Mouse (Mus musculus) myocyte (in vitro differentiated cells): ENCODE measurements around the gene Cdt1.

Experiments used
- E2F4 ChIP-seq: IDR thresholded peaks from one replicate; pipeline ENCODE4 v1.6.1; 2011; ENCODE audit warnings: mild to moderate bottlenecking, control low read depth, moderate library complexity; ENCODE audit not compliant: insufficient read depth
- MAX ChIP-seq: IDR thresholded peaks from one replicate; pipeline ENCODE4 v1.6.1; 2011; ENCODE audit warnings: low read depth, mild to moderate bottlenecking, control low read depth
- MYOD1 ChIP-seq, 3 experiments: IDR thresholded peaks; one replicate each; pipeline ENCODE4 v1.6.1; 2011; ENCODE audit warnings: control low read depth in 2 of 3, low read depth in 2 of 3, mild to moderate bottlenecking in 2 of 3, moderate library complexity in 1 of 3; ENCODE audit not compliant: insufficient read length in 2 of 3, control insufficient read depth in 1 of 3
- MYOG ChIP-seq, 3 experiments: IDR thresholded peaks; one replicate each; pipeline ENCODE4 v1.6.1; 2011; ENCODE audit warnings: control low read depth in 2 of 3, low read depth in 2 of 3, mild to moderate bottlenecking in 2 of 3; ENCODE audit not compliant: insufficient read length in 2 of 3, control insufficient read depth in 1 of 3, insufficient read depth in 1 of 3
- POLR2A ChIP-seq: IDR thresholded peaks from one replicate; pipeline ENCODE4 v1.6.1; 2011; ENCODE audit warnings: low read depth, mild to moderate bottlenecking, control low read depth, moderate library complexity; ENCODE audit not compliant: insufficient read length
- POLR2AphosphoS2 ChIP-seq: IDR thresholded peaks from one replicate; pipeline ENCODE4 v1.6.1; 2011; ENCODE audit warnings: low read depth, control low read depth; ENCODE audit not compliant: insufficient read length
- SRF ChIP-seq: IDR thresholded peaks from one replicate; pipeline ENCODE4 v1.6.1; 2011; ENCODE audit warnings: low read depth; ENCODE audit not compliant: control insufficient read depth, insufficient read length
- TCF12 ChIP-seq: IDR thresholded peaks from one replicate; pipeline ENCODE4 v1.6.1; 2011; ENCODE audit warnings: mild to moderate bottlenecking, control low read depth; ENCODE audit not compliant: poor library complexity, insufficient read depth, severe bottlenecking
- TCF3 ChIP-seq: IDR thresholded peaks from one replicate; pipeline ENCODE4 v1.6.1; 2011; ENCODE audit warnings: low read depth, control low read depth; ENCODE audit not compliant: insufficient read length
- USF1 ChIP-seq: IDR thresholded peaks from one replicate; pipeline ENCODE4 v1.6.1; 2011; ENCODE audit warnings: low read depth, mild to moderate bottlenecking, control low read depth, moderate library complexity

DNA sequence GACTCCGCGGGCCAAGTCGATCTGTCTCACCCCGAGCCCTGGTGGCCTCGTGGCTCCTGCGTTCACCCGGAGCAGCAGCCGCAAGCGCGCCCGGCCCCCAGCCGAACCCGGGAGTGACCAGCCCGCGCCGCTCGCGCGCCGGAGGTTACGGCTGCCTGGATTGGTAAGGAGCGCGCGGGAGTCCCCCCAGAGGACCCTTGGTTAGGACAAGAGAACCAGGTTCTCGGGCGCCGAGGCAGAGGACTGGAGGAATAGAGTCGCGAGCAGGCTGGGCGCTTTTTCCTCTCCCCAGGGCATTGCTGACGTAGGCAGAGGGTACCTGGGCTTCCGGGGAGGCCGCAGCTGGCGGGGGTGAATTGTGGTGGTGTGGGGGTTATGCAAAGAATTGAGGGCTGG, 292 bp downstream of the Cdt1 start:
- TF ChIP-seq POLR2A (no peak), MYOG (IDR thresholded peaks at IDR 0.05; ENCODE audit: control insufficient read depth in 1 of 3, insufficient read depth in 1 of 3, insufficient read length in 2 of 3, low read depth in 2 of 3) (no peak), USF1 (no peak), E2F4 (no peak), MAX (no peak), POLR2AphosphoS2 (no peak), TCF12 (no peak), SRF (no peak), MYOD1 (IDR thresholded peaks at IDR 0.05; ENCODE audit: control insufficient read depth in 1 of 3, insufficient read length in 2 of 3, low read depth in 2 of 3) (no peak), TCF3 (no peak)
